Mouse (Mus musculus): ENCODE measurements around the gene Zfp524.

Zfp524 gene

DNA sequence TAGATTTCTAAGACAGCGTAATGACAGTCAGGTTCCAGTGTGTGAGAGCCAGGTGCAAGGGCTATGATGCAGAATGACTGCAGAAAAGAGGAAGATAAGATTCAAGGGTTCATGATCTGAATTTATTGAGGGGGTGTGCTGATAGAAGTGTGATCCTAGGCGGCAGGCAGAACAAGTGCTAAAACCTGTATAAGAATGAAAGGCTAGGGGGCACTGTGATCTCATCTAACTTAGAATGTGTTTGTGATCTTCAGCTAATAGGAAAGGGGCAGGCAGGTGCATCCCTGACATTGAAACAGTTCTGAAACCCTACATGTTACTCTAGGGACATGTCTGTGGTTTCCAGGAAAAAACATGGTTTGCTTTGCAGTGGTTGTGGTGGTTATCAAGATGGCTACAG lies 31.9 kb downstream of the Zfp524 start:
- no peak for DNase-seq (ENCODE audit: low read depth in 1 of 2, low spot score in 2 of 2)

GRCm38 (mm10) chr7:5047313-5047712 lies 33.1 kb downstream of the Zfp524 start:
- DNase-seq (ENCODE audit: low read depth in 1 of 2, low spot score in 2 of 2): no peak

DNA sequence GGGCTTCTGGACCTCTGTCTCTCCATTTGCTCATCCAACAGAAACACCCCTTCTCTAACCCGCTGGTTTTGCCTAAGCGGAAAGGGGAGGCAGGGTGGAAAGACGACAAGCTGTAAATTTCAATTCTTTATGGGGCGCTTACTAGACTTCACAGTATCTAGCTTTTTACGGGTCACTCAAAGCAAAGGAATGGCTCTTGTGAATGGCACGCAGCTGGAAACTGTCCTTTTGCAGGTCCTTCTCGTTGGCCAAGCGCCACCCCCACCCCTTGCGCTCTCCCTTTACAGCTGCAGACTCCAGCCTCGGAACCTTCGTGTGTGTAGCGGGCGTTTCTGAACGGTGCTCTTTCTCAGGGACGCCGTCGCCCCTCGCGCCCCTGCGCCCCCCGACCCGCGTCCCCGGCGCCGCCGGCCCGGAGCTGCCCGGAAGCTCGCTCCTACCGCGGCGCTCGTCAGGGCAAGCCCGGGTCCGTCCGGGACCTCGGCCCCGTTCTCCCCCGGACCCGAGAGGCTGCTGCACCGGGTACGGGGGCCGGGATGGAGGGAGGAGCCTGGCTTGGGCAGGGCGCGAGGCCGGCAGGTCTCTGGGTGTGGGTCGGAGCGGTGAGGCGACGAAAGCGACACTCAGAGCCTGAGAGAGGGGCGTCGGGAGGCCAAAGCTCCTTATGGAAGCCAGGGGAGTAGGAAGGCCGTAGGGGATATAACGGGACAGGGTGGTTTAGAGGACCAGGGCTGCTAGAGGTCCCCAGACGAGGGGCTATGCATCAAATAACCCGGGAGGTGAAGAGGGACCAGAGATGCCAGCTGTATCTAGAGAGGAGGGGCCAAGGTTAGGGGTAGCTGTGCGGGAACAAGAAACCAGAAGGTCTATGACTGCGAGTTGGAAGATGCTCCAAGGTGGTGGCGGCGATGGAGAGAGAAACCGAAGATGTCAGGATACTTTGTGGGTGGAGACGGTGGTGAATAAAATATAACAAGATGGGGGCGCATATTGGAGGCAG lies 37.3 kb downstream of the Zfp524 start, which contains the start of gene Zfp580:
Gene Zfp580, plus strand, starts transcription at position 346 of the 1,000 bp plus-strand sequence.
- DNase-seq (ENCODE audit: low read depth in 1 of 2, low spot score in 2 of 2): no peak

GRCm38 (mm10) chr7:5052438-5052837 lies 38.2 kb downstream of the Zfp524 start:
- no peak for DNase-seq (ENCODE audit: low read depth in 1 of 2, low spot score in 2 of 2)

DNA sequence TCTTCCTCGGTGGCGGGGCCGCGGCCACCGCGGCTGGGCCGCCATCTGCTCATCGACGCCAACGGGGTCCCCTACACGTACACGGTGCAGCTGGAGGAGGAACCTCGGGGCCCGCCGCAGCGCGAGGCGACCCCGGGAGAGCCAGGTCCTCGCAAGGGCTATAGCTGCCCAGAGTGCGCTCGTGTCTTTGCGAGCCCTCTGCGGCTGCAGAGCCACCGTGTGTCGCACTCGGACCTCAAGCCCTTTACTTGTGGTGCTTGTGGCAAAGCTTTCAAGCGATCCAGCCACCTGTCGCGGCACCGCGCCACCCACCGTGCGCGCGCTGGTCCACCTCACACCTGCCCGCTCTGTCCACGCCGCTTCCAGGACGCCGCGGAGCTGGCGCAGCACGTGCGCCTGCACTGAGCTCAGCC lies 38.7 kb downstream of the Zfp524 start:
- DNase-seq (ENCODE audit: low read depth in 1 of 2, low spot score in 2 of 2): no peak

DNA sequence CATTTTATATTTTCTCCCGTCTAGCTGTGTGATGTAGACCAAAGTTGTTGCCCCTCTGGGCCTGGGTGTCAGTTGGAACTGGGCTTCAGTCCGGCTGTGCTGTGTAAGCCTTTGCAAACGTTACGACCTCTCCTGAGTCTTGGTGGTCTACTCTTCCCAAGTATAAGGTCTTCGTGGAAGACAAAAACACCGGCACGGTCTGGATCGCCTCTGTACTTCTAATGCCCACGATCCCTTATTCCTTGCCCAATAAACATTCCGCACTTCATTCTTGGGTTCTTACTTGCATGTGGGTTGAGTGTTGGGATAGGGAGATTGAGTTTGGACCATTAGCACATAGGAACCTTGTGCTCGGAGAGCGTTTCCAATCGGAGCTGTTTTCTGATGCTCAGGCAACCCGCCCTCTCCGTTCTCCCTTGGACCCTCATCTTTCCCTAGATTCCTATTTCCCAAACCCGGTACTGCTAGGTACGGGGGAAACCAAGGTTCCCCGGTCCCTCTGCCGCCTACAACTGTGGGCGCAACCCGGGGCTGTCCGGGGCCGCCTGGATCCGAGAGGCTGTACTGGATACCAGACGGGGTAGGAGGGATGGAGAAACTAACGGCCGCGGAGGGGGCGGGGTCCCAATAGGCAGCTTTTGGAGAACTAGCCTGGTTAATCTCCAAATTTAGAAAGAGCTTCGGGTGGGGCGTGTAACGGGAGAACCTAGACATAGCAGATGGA lies 39.4 kb downstream of the Zfp524 start:
- no peak for DNase-seq (ENCODE audit: low read depth in 1 of 2, low spot score in 2 of 2)

DNA sequence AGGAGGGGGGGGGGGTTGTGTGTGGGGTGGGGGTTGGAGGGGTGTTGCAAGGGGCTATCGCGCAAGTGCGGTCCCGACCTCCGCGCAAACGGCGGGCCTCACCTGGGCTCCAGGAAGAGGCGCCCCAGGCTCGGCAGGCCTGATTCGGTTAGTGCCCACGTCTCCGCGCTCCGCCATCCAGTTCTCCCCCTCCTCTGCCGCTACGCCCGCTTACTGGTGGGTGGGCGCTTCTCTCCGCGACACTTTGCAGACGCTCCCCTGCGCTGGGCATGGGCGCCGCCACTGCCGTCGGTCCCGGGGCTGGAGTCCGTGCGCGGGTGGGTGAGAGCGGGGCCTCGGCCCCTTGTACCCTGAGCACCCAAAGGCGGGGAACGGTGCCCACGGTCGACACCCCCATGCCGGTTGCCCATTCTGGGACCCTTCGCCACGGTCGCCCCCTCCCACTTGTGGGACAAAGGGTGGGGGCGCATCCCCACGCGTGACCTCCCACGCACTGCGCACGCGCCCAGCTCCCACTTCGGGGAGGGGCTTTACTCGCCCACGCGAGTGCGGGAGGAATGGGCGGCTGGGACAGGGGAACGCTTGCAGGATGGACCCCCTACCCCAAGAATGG lies 42.5 kb downstream of the Zfp524 start:
- DNase-seq (ENCODE audit: low read depth in 1 of 2, low spot score in 2 of 2): no peak

DNA sequence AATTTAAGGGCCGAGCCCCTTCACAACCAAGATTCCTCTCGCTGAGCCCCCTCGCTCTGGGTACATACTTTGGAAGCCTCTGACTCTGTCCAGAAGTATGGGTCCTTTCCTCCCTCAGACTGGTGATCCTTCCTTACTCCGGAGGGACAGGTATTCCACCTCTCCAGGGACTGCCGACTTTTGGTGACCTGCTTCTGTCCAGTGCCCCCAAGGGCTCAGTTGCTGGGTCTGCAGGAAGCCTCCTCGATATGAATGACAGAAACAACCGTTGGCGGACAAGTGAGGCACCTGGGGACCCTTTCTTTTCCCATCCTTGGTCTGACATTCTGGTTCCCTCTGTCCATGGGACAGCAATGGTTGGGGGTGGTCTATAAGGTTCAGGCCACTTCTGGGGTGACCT lies 43.2 kb downstream of the Zfp524 start:
- no peak for DNase-seq (ENCODE audit: low read depth in 1 of 2, low spot score in 2 of 2)

- DNase-seq (ENCODE audit: low read depth in 1 of 2, low spot score in 2 of 2): peak in 1 of 2 experiments; percentile 33
These were observed 43.6 kb downstream of the Zfp524 start for GRCm38 (mm10) chr7:5057804-5058203.

DNA sequence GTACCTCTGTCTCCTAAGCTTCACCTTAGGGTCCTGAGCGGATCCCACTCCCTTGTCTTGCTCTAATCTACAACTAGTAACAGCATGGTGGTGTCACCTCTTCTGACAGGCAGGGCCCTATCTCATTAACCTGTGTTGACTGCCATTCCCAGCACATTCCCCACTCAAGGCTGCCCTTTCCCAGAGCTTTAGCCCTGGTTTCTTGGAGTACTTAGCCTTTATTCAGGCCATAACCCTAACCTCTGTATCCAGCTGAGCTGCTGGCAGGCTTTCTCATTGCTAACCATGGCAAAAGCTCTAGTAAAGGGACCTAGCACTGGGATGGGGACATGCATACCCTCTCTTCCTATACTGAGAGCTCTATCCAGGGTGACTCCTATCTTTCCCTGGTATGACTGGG lies 44.4 kb downstream of the Zfp524 start:
- no peak for DNase-seq (ENCODE audit: low read depth in 1 of 2, low spot score in 2 of 2)

DNA sequence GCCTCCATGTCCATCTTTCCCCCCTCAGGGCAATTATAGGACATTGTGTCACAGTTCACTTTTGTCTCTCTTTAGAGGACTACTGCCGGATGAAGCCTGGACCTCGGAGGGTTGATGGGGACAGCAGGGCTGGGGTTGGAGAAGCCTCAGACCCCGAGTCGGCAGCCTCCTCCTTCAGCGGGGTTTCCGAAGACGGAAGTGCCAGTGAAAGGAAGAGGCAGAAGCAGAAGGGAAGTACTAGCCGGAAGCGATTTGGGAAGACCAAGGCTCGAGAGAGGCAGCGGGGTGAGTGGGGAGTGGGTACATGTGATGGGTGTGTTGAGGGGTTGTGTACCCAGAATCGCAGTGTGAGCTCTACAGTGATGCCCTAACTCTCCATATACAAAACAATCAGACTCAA lies 45.2 kb downstream of the Zfp524 start:
- no peak for DNase-seq (ENCODE audit: low read depth in 1 of 2, low spot score in 2 of 2)

DNA sequence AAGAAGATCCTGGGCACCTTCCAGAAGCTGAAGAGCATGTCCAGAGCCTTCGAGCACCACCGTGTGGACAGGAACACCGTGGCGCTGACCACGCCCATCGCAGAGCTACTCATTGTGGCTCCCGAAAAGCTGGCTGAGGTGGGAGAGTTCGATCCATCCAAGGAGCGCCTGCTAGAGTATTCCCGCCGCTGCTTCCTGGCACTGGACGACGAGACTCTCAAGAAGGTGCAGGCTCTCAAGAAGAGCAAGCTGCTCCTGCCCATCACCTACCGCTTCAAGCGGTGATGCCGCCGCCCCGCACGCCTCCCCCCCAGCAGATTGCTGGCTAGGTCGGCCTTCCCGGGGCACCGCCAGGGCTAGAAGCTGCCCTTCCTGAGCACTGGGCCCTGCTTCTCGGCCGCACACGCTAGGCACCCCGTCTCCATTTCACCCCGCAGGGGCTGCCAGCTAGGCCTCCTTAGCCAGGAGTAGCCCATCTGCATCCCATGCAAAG lies 46.1 kb downstream of the Zfp524 start:
- DNase-seq (ENCODE audit: low read depth in 1 of 2, low spot score in 2 of 2): peak in 1 of 2 experiments; percentile 47

DNA sequence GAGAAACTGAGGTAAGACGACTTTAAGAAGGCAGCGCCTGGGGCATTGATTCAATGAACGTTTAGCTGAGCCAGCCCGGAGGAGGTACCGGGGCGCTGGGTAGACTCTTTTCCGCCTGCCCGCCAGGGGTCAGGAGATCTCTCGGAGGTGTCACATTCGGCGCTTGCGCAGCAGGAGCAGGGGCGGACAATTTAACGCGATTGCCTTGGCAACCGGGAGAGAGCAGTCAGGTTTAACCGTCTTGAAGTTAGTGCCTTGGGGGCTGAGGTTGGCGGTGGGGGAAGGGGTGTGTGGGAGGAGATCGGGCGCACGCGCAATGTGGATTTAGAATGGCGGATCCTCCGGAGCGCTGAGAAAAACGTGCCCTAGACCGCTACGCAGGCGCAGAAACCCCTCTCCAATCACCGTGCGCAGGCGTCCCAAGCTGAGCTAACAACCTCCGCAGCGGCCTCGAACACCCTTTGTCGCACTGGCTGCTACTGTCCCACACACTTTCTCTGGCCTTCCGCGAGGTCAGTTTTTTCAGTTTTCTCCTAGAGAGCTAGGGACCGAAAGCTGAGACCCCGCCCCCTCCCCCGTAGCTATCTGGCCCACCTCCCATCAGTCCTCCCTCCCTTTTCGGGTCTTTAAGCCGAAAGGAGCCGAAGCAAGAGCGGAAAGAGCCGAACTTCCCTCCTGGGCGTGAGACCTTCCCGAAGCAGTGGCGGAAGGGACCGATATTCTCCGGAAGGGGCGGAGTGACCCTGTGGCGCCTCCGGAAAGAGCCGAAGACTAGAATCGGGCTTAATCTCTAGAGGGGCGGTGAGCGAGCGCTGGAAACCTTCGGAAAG lies 46.9 kb downstream of the Zfp524 start:
- peak; percentile 85 to 94 for DNase-seq (ENCODE audit: low read depth in 1 of 2, low spot score in 2 of 2)

DNA sequence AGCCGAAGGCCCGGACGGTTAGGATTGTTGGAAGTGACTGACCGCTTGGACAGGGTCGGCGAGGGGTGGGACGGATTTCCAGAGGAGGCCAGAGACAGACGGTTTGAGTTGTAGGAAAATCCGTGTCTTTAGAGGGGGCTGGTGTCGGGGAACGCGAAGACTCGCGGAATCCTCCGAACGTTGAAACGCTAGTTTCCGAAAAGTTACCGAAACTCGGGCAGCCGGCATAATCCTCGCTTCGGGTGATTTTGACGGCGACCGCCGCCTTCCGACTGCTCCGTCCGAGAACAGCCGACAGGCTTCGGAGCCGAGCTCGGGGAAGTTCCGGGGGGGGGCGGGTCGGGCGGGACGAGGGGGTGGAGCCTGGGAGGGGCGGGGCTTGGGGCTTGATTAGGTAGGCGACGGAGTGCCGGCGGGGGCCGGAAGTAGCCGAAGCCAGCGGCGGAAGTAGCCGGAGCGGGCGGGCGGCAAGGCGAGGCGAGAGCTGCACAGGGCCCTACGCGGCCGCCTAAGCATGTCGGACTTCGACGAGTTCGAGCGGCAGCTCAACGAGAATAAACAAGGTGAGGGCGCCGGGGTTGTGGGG lies 47.7 kb downstream of the Zfp524 start, which contains the start of gene U2af2:
Gene U2af2, plus strand, starts transcription at position 370 of the 586 bp plus-strand sequence.
- DNase-seq (ENCODE audit: low read depth in 1 of 2, low spot score in 2 of 2): peak; percentile 80 to 89

DNA sequence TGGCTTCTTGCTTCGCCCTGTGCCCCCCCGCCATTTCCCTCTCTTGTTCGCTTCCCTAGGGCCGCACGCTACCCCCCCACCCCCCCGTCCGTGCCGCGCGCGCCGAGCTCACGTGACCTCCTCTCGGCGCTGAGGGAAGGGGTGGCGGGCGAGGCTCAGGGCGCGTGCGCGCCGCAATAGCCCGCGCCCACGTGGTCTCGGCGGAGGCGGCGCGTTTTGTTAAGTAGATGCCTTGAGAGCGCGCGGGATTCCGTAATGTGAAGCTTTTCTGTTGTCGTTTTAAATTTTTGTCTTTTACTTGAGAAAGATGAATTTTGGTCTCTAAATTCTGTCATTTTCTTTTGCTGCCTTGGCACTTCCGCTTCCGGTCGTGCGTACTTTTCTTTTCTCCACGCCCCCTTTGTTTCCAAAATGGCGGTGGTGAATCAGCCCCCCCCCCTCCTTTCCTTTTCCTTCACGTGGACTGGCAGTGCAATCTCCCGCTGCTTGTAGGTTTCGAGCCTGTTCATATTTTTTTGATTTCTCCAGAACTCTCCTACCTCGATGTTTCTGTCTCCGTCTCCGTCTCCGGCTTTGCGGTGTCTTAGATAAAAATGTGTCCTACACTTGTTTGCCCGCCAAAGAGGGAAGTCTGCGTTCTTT lies 48.3 kb downstream of the Zfp524 start:
- peak in 1 of 2 experiments; percentile 52 for DNase-seq (ENCODE audit: low read depth in 1 of 2, low spot score in 2 of 2)

- DNase-seq (ENCODE audit: low read depth in 1 of 2, low spot score in 2 of 2): no peak
These were observed 50.7 kb downstream of the Zfp524 start for GRCm38 (mm10) chr7:5064886-5065285.

Measured in monocyte, adult 2 months (primary cell).